Mouse (Mus musculus): ENCODE results near the gene Snx5. TPM values are rescaled to one million over a fixed set of nuclear protein-coding genes. Genes with fewer than 3 reads are reported as not detected.
A peak's percentile ranks its signal among the peaks of the same experiment; 100 is the strongest.

Snx5 gene
- total RNA-seq, 2 experiments from 2014 or later: 59.7 to 65.9 TPM

- DNase-seq: no peak
Observed at GRCm38 (mm10) chr2:144228521-144229346, 42.0 kb downstream of the Snx5 start.

- no peak for DNase-seq
Observed at GRCm38 (mm10) chr2:144226906-144227586, 43.7 kb downstream of the Snx5 start.

- DNase-seq: no peak
Observed at GRCm38 (mm10) chr2:144224351-144224750, 46.4 kb downstream of the Snx5 start.

- no peak for DNase-seq
Observed at GRCm38 (mm10) chr2:144215601-144216000, 55.1 kb downstream of the Snx5 start.

- peak; percentile 64 to 75 for DNase-seq
Observed at GRCm38 (mm10) chr2:144215195-144215594, 55.5 kb downstream of the Snx5 start.

GRCm38 (mm10) chr2:144214508-144215185, 56.1 kb downstream of the Snx5 start:
- DNase-seq: no peak

- DNase-seq: peak in 1 of 2 experiments; percentile 47
Observed at GRCm38 (mm10) chr2:144213803-144214202, 56.9 kb downstream of the Snx5 start.

GRCm38 (mm10) chr2:144209425-144209824, 61.3 kb downstream of the Snx5 start:
- no peak for DNase-seq

- DNase-seq: no peak
Observed at GRCm38 (mm10) chr2:144207365-144207764, 63.3 kb downstream of the Snx5 start.

GRCm38 (mm10) chr2:144203001-144203400, 67.7 kb downstream of the Snx5 start:
- DNase-seq: no peak

- no peak for DNase-seq
Observed at GRCm38 (mm10) chr2:144202567-144202966, 68.1 kb downstream of the Snx5 start.

GRCm38 (mm10) chr2:144202151-144202550, 68.6 kb downstream of the Snx5 start:
- peak in 1 of 2 experiments; percentile 21 for DNase-seq

Other genes with a start within 250 kb of the Snx5 start
- gene Banf2, start 237.8 kb downstream of the Snx5 start, total RNA-seq (2021): not detected
- gene Mgme1, start 243 bp downstream of the Snx5 start, total RNA-seq (2021): 10 to 100 TPM; 16.2 to 17.9 TPM
- not detected for gene Ovol2, start 61.2 kb upstream of the Snx5 start, total RNA-seq (2021)
- 10 to 100 TPM; 27.4 to 27.5 TPM for gene Kat14, start 98.1 kb upstream of the Snx5 start, total RNA-seq (2021)
- gene Pet117, start 98.1 kb upstream of the Snx5 start, total RNA-seq (2021): 10 to 100 TPM in 1 of 2 experiments, 1 to 10 TPM in 1; 8.8 to 10.7 TPM

Measured in heart, adult 18-20 months (tissue).